Comparison of ENCODE assay signal across 19 mouse cellular contexts in the genomic region with DNA sequence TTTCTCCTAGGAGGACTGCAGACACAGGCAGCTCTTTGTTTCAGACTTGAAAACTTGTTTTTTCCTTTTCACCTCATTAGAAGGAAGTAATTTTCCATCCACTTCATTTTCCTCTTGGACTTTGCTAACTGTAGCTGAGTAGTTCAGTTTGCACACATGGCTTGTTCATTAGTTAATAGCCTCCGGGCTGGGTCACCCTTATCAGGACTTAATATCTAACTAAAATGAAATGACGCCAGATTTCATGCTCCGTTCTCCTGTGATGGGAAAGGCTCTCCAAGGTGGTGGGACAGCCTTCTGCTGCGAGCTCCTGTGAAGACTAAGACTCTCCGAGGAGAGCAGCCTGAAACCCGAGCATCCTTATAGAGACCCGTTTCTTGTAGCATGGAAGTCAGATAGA. TPM values are rescaled to one million over a fixed set of nuclear protein-coding genes. Genes with fewer than 3 reads are reported as not detected.
A peak's percentile ranks its signal among the peaks of the same experiment; 100 is the strongest.
DNase-seq lines count a peak whose midpoint lies in the region; ATAC-seq and TF ChIP-seq lines count a peak whose summit lies in the region.
"Had no signal": no experiment of that assay in that cellular context is flagged by ENCODE, and none has a peak within 500 bp of the region (broad histone marks: within the 10 kb centered on the region; RNA-seq: fewer than 3 reads in every experiment).

No protein-coding gene starts in this region.

- TF ChIP-seq CTCF in lung, postnatal 0 days (IDR thresholded peaks at IDR 0.05), result no peak
- TF ChIP-seq CTCF in lung, adult 2 months (IDR thresholded peaks at IDR 0.05; ENCODE audit: insufficient read depth, low read length), result no peak

- no peaks in the 10 kb centered on the region for H3K36me3 ChIP-seq in lung, postnatal 0 days (ENCODE audit: insufficient read depth, low read length)
- H3K36me3 ChIP-seq in heart, embryonic 11.5 days (ENCODE audit: control insufficient read depth, insufficient read depth, low read length), result no peaks in the 10 kb centered on the region
- H3K36me3 ChIP-seq: forebrain, embryonic 10.5 days; hindbrain, embryonic 15.5 days; intestine, embryonic 15.5 days; liver, embryonic 15.5 days had no signal

- TF ChIP-seq POLR2A in lung, adult 2 months (IDR thresholded peaks at IDR 0.05; ENCODE audit: borderline replicate concordance, extremely low read depth, low read depth, low read length), result no peak

- H3K27ac ChIP-seq in lung, postnatal 0 days (ENCODE audit: low read length), result no peak overlapping the region
- H3K27ac ChIP-seq in heart, embryonic 11.5 days (ENCODE audit: low read depth, low read length), result no peak overlapping the region
- H3K27ac ChIP-seq: forebrain, embryonic 10.5 days; gastrocnemius, adult 2 months; hindbrain, embryonic 15.5 days; intestine, embryonic 15.5 days; left cerebral cortex, adult 2 months; liver, embryonic 15.5 days had no signal

- no peaks in the 10 kb centered on the region for H3K4me1 ChIP-seq in lung, postnatal 0 days (ENCODE audit: insufficient read depth, low read depth, low read length)
- no peaks in the 10 kb centered on the region for H3K4me1 ChIP-seq in lung, adult 2 months (ENCODE audit: control insufficient read depth, insufficient read depth, low read length)
- no peaks in the 10 kb centered on the region for H3K4me1 ChIP-seq in heart, embryonic 11.5 days (ENCODE audit: control insufficient read depth, insufficient read depth, low read length)
- H3K4me1 ChIP-seq: hindbrain, embryonic 15.5 days; intestine, embryonic 15.5 days; liver, embryonic 15.5 days had no signal

- DNase-seq in lung, postnatal 0 days (ENCODE audit: low spot score), result peak; percentile 27
- DNase-seq in lung, adult 2 months, result no peak
- DNase-seq in kidney, adult 9 months, result peak; percentile 95
- DNase-seq in kidney, postnatal 25 days, result peak; percentile 72 to 79
- DNase-seq in left cerebral cortex, postnatal 25 days (ENCODE audit: low spot score in 2 of 2), result no peak
- DNase-seq in right cerebral cortex, postnatal 25 days, result no peak
- DNase-seq: cerebellum, adult 2 months; gastrocnemius, adult 2 months; heart, postnatal 36 days; layer of hippocampus, adult 9-11 months; lung, postnatal 36 days; right cerebral cortex, postnatal 4 days had no signal

- no peak overlapping the region for H3K9ac ChIP-seq in lung, postnatal 0 days (replicated peaks; ENCODE audit: low read depth)
- no peak overlapping the region for H3K9ac ChIP-seq in heart, embryonic 11.5 days (ENCODE audit: low read depth, low read length)
- H3K9ac ChIP-seq: hindbrain, embryonic 15.5 days; intestine, embryonic 15.5 days; liver, embryonic 15.5 days had no signal

- intact Hi-C loops in left cerebral cortex, postnatal 25 days (cut with DNase I), result no loop called here

- WGBS in lung, postnatal 0 days, result 52% methylated on average over 7 of the region's 7 CpGs
- 66% methylated on average over 7 of the region's 7 CpGs for WGBS in lung, adult 2 months
- 81% methylated on average over 7 of the region's 7 CpGs for WGBS in heart, embryonic 11.5 days (ENCODE audit: insufficient replicate concordance)

- no peaks in the 10 kb centered on the region for H3K9me3 ChIP-seq in lung, postnatal 0 days (ENCODE audit: low read length)
- H3K9me3 ChIP-seq in heart, embryonic 11.5 days (replicated peaks; ENCODE audit: control insufficient read depth, low read length), result no peaks in the 10 kb centered on the region
- H3K9me3 ChIP-seq: forebrain, embryonic 10.5 days; hindbrain, embryonic 15.5 days; intestine, embryonic 15.5 days; liver, embryonic 15.5 days had no signal

- H3K4me3 ChIP-seq in lung, postnatal 0 days (ENCODE audit: low read depth, low read length), result no peak overlapping the region
- H3K4me3 ChIP-seq in lung, adult 2 months (replicated peaks; ENCODE audit: extremely low read depth, low read depth, low read length), result no peak overlapping the region
- no peak overlapping the region for H3K4me3 ChIP-seq in heart, embryonic 11.5 days (ENCODE audit: low read depth, low read length)
- H3K4me3 ChIP-seq: forebrain, embryonic 10.5 days; gastrocnemius, adult 2 months; hindbrain, embryonic 15.5 days; intestine, embryonic 15.5 days; left cerebral cortex, adult 2 months; liver, embryonic 15.5 days had no signal

- peak; percentile 30 for ATAC-seq in lung, postnatal 0 days
- ATAC-seq in heart, embryonic 11.5 days (replicated peaks; ENCODE audit: insufficient number of reproducible peaks, low FRiP score, low TSS enrichment), result no peak
- ATAC-seq: intestine, embryonic 15.5 days; midbrain, embryonic 16.5 days had no signal

- no peak overlapping the region for H3K4me2 ChIP-seq in lung, postnatal 0 days (replicated peaks; ENCODE audit: low read depth, low read length)
- no peak overlapping the region for H3K4me2 ChIP-seq in heart, embryonic 11.5 days
- H3K4me2 ChIP-seq: hindbrain, embryonic 15.5 days; intestine, embryonic 15.5 days; liver, embryonic 15.5 days had no signal

- TF ChIP-seq EP300 in lung, postnatal 0 days (IDR thresholded peaks at IDR 0.05), result no peak

- H3K27me3 ChIP-seq in lung, postnatal 0 days (replicated peaks; ENCODE audit: insufficient read depth, low read length), result no peaks in the 10 kb centered on the region
- H3K27me3 ChIP-seq in heart, embryonic 11.5 days (ENCODE audit: control insufficient read depth, insufficient read depth, low read length), result no peaks in the 10 kb centered on the region
- H3K27me3 ChIP-seq: hindbrain, embryonic 15.5 days; intestine, embryonic 15.5 days; liver, embryonic 15.5 days had no signal

RNA-seq across cellular contexts. Expression of a gene that starts 21.1 kb away (rescaled TPM):
- 7.2 and 7.7 TPM in 2 replicates for polyA plus RNA-seq in lung, postnatal 0 days (2015; fragmentation: Nextera tagmentation; extraction: Ambion mirVana)
- 2.8 and 6.7 TPM in 2 replicates for polyA plus RNA-seq in lung, adult 2 months (2012; rRNA removed)
- total RNA-seq in left cerebral cortex, postnatal 25 days (2021), result 10 to 100 TPM; 17.4 to 19.5 TPM
- polyA plus RNA-seq in heart, embryonic 11.5 days (2014; fragmentation: Nextera tagmentation; extraction: Ambion mirVana), result 71.3 and 82.3 TPM in 2 replicates

Comparison
In these comparisons a context has a peak if more than half of its experiments do, and no peak if none do; other contexts are left out.
1. DNase-seq: peak in lung, postnatal 0 days (single experiment), kidney, adult 9 months (single experiment) and kidney, postnatal 25 days (2 of 2); none in lung, adult 2 months (single experiment), left cerebral cortex, postnatal 25 days (0 of 2) and right cerebral cortex, postnatal 25 days (single experiment).